Mouse (Mus musculus) thymus, postnatal 4 days (tissue): Measurements from ENCODE around the gene Lrp1.

Experiments
- DNase-seq: peaks from one replicate; pipeline ENCODE4 v3.0.0; 2021

Gene Lrp1

GRCm38 (mm10) chr10:127491128-127491512 is 129.8 kb downstream of the Lrp1 start:
- no peak for DNase-seq

GRCm38 (mm10) chr10:127490160-127491127 is 130.5 kb downstream of the Lrp1 start:
- DNase-seq: no peak

- no peak for DNase-seq
These were observed 132.1 kb downstream of the Lrp1 start for GRCm38 (mm10) chr10:127488856-127489255.
